Mouse (Mus musculus) MEL (cell line): ENCODE measurements at regions not wholly inside any gene's neighbourhood (a gene's known extent, or its start where the extent isn't known, plus 50 kb on each side); places are given as distances from the start of the nearest gene placed in this dataset.
A peak's percentile ranks its signal among the peaks of the same experiment; 100 is the strongest.

Experiments
- DNase-seq: peaks from one replicate; pipeline ENCODE4 v3.0.0; 2011; ENCODE audit warnings: low read depth, low spot score
- H3K27ac ChIP-seq: 2 replicates; pipeline ENCODE4 v1.5.1; 2012; ENCODE audit warnings: low read depth, mild to moderate bottlenecking, control low read depth, low read length, moderate library complexity; ENCODE audit not compliant: control insufficient read depth
- H3K27me3 ChIP-seq, 2 experiments: fragments of 150-350 bp in 1 of 2; sonication (generic) in 1 of 2; 2 replicates each; pipeline ENCODE4 v1.6.1; 2012; ENCODE audit warnings: low read length in 2 of 2, mild to moderate bottlenecking in 2 of 2, improper control_type of control experiment in 1 of 2, moderate library complexity in 1 of 2; ENCODE audit not compliant: insufficient read depth in 2 of 2, control insufficient read depth in 1 of 2
- H3K36me3 ChIP-seq, 2 experiments: 2 replicates each; pipeline ENCODE4 v1.6.1; 2012 to 2014; ENCODE audit warnings: low read length in 2 of 2, improper control_type of control experiment in 1 of 2, inconsistent platforms in 1 of 2, mild to moderate bottlenecking in 1 of 2; ENCODE audit not compliant: insufficient read depth in 2 of 2, control insufficient read depth in 1 of 2
- H3K4me1 ChIP-seq, 2 experiments: fragments of 150-350 bp in 1 of 2; sonication (generic) in 1 of 2; 2 replicates each; pipeline ENCODE4 v1.6.1; 2012; ENCODE audit warnings: low read length in 2 of 2, improper control_type of control experiment in 1 of 2, mild to moderate bottlenecking in 1 of 2; ENCODE audit not compliant: insufficient read depth in 2 of 2, control insufficient read depth in 1 of 2
- H3K4me3 ChIP-seq, 2 experiments: fragments of 150-350 bp in 1 of 2; sonication (generic) in 1 of 2; 2 replicates each; pipeline ENCODE4 v1.5.1; 2012; ENCODE audit warnings: low read depth in 2 of 2, low read length in 2 of 2, mild to moderate bottlenecking in 2 of 2, moderate library complexity in 2 of 2, control low read depth in 1 of 2, improper control_type of control experiment in 1 of 2; ENCODE audit not compliant: control insufficient read depth in 1 of 2, insufficient read depth in 1 of 2
- H3K79me2 ChIP-seq: 2 replicates; pipeline ENCODE4 v1.6.1; 2012; ENCODE audit warnings: mild to moderate bottlenecking, low read length, moderate library complexity; ENCODE audit not compliant: control insufficient read depth, poor library complexity, insufficient read depth
- H3K9ac ChIP-seq: 2 replicates; pipeline ENCODE4 v1.6.1; 2012; ENCODE audit warnings: low read depth, mild to moderate bottlenecking, control low read depth, low read length, moderate library complexity; ENCODE audit not compliant: control insufficient read depth, poor library complexity, severe bottlenecking
- H3K9me3 ChIP-seq: fragments of 150-350 bp; sonication (generic); replicated peaks from 2 replicates; pipeline ENCODE4 v1.6.1; 2012; ENCODE audit warnings: mild to moderate bottlenecking, low read length, improper control_type of control experiment, moderate library complexity; ENCODE audit not compliant: insufficient read depth
- CHD1 ChIP-seq: IDR thresholded peaks from 2 replicates; pipeline ENCODE4 v1.6.1; 2012; ENCODE audit warnings: low read depth, mild to moderate bottlenecking, inconsistent platforms, low read length, improper control_type of control experiment
- CHD2 ChIP-seq: IDR thresholded peaks from 2 replicates; pipeline ENCODE4 v1.6.1; 2011; ENCODE audit warnings: low read length, improper control_type of control experiment
- CTCF ChIP-seq, 3 experiments: IDR thresholded peaks in 2 of 3; conservative IDR thresholded peaks in 1 of 3; 2 replicates each; pipeline ENCODE4 v1.5.1; 2011 to 2012; ENCODE audit warnings: low read length in 3 of 3, low read depth in 2 of 3, mild to moderate bottlenecking in 2 of 3, improper control_type of control experiment in 1 of 3, inconsistent platforms in 1 of 3, mixed read lengths in 1 of 3, moderate library complexity in 1 of 3; ENCODE audit not compliant: control insufficient read depth in 1 of 3, insufficient read depth in 1 of 3, poor library complexity in 1 of 3, severe bottlenecking in 1 of 3
- E2F4 ChIP-seq: IDR thresholded peaks from 2 replicates; pipeline ENCODE4 v1.6.1; 2011; ENCODE audit warnings: low read depth, low read length, improper control_type of control experiment, borderline replicate concordance
- ETS1 ChIP-seq: IDR thresholded peaks from 2 replicates; pipeline ENCODE4 v1.6.1; 2012; ENCODE audit warnings: low read depth, mild to moderate bottlenecking, inconsistent platforms, low read length, improper control_type of control experiment, moderate library complexity
- GABPA ChIP-seq: IDR thresholded peaks from 2 replicates; pipeline ENCODE4 v1.6.1; 2012; ENCODE audit warnings: low read depth, mild to moderate bottlenecking, inconsistent platforms, low read length, improper control_type of control experiment, moderate library complexity
- GATA1 ChIP-seq: IDR thresholded peaks from 2 replicates; pipeline ENCODE4 v1.6.1; 2011; ENCODE audit warnings: low read depth, low read length, improper control_type of control experiment
- HCFC1 ChIP-seq: IDR thresholded peaks from 2 replicates; pipeline ENCODE4 v1.6.1; 2012; ENCODE audit warnings: low read depth, mild to moderate bottlenecking, inconsistent platforms, low read length, improper control_type of control experiment, moderate library complexity
- MAFK ChIP-seq: IDR thresholded peaks from 2 replicates; pipeline ENCODE4 v1.6.1; 2011; ENCODE audit warnings: low read depth, mild to moderate bottlenecking, low read length, improper control_type of control experiment, borderline replicate concordance
- MYB ChIP-seq: IDR thresholded peaks from 2 replicates; pipeline ENCODE4 v1.6.1; 2011; ENCODE audit warnings: mild to moderate bottlenecking, low read depth, low read length, improper control_type of control experiment
- MYC ChIP-seq: IDR thresholded peaks from 2 replicates; pipeline ENCODE4 v1.6.1; 2011; ENCODE audit warnings: low read depth, mild to moderate bottlenecking, low read length, improper control_type of control experiment, moderate library complexity
- NELFE ChIP-seq: IDR thresholded peaks from 2 replicates; pipeline ENCODE4 v1.6.1; 2011; ENCODE audit warnings: low read depth, low read length, improper control_type of control experiment
- NRF1 ChIP-seq: IDR thresholded peaks from 2 replicates; pipeline ENCODE4 v1.6.1; 2014; ENCODE audit warnings: low read depth, mild to moderate bottlenecking, inconsistent platforms, low read length, improper control_type of control experiment, moderate library complexity; ENCODE audit not compliant: poor library complexity, insufficient read depth, severe bottlenecking
- POLR2A ChIP-seq, 2 experiments: IDR thresholded peaks; 2 replicates each; pipeline ENCODE4 v1.6.1; 2011 to 2012; ENCODE audit warnings: low read length in 2 of 2, mild to moderate bottlenecking in 2 of 2, control low read depth in 1 of 2, improper control_type of control experiment in 1 of 2, low read depth in 1 of 2, moderate library complexity in 1 of 2; ENCODE audit not compliant: control insufficient read depth in 1 of 2, insufficient read depth in 1 of 2, poor library complexity in 1 of 2
- POLR2AphosphoS5 ChIP-seq: IDR thresholded peaks from 2 replicates; pipeline ENCODE4 v1.6.1; 2012; ENCODE audit warnings: low read depth, borderline replicate concordance, mild to moderate bottlenecking, inconsistent platforms, low read length, moderate library complexity, mixed read lengths
- RCOR1 ChIP-seq: IDR thresholded peaks from 2 replicates; pipeline ENCODE4 v1.6.1; 2012; ENCODE audit warnings: low read depth, mild to moderate bottlenecking, inconsistent platforms, low read length, improper control_type of control experiment
- SIN3A ChIP-seq: IDR thresholded peaks from 2 replicates; pipeline ENCODE4 v1.6.1; 2012; ENCODE audit warnings: low read length, improper control_type of control experiment, inconsistent platforms
- SMC3 ChIP-seq: IDR thresholded peaks from 2 replicates; pipeline ENCODE4 v1.6.1; 2011; ENCODE audit warnings: low read depth, low read length, improper control_type of control experiment
- TAL1 ChIP-seq: IDR thresholded peaks from 2 replicates; pipeline ENCODE4 v1.6.1; 2012; ENCODE audit warnings: mild to moderate bottlenecking, inconsistent platforms, low read length, moderate library complexity, mixed read lengths
- USF1 ChIP-seq: IDR thresholded peaks from 2 replicates; pipeline ENCODE4 v1.6.1; 2014; ENCODE audit warnings: low read depth, mild to moderate bottlenecking, inconsistent platforms, low read length, improper control_type of control experiment, moderate library complexity
- USF2 ChIP-seq, 2 experiments: IDR thresholded peaks; 2 replicates each; pipeline ENCODE4 v1.6.1; 2011 to 2012; ENCODE audit warnings: improper control_type of control experiment in 2 of 2, low read length in 2 of 2, borderline replicate concordance in 1 of 2, inconsistent platforms in 1 of 2, low read depth in 1 of 2, mild to moderate bottlenecking in 1 of 2; ENCODE audit not compliant: insufficient read depth in 1 of 2
- ZKSCAN1 ChIP-seq: IDR thresholded peaks from 2 replicates; pipeline ENCODE4 v1.6.1; 2012; ENCODE audit warnings: low read depth, mild to moderate bottlenecking, inconsistent platforms, low read length, improper control_type of control experiment, moderate library complexity

- TF ChIP-seq MYC (no peak), GABPA (no peak), POLR2AphosphoS5 (no peak), CHD2 (no peak), SMC3 (peak; percentile 89)
Measured at GRCm38 (mm10) chr6:31032980-31033608, 74.2 kb upstream of the Klf14 start (continued).

DNA sequence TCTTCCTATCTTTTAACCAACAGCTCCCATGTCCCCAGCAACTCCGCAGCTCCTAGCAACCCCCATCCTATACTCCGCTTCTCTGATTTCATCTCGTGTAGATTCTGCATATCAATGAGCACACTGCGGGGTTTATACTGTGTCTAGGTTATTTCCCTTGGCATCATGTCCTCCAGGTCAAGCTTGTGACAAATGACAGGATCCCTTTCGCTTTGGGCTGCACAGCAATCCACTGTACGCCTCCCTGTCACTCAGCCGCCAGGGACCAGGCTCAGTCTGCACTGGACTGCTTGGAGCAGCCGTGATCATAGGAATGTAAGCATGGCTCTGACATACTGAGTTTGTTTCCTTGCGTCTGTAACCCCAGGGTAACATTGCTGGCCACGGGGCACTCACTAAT is 75.9 kb upstream of the Klf14 start:
- Histone ChIP-seq H3K36me3 (peaks cover 0 to 4% of the 10 kb centered on the region in 2 experiments; a peak in 1 of 4 replicates), H3K9me3 (no peaks in the 10 kb centered on the region), H3K4me3 (no peak overlapping the region), H3K9ac (no peak overlapping the region), H3K4me1 (peaks cover 0 to 9% of the 10 kb centered on the region in 2 experiments; a peak in 1 of 4 replicates), H3K27me3 (peaks cover 0 to 1% of the 10 kb centered on the region in 2 experiments; a peak in 2 of 4 replicates), H3K27ac (no peak overlapping the region), H3K79me2 (no peaks in the 10 kb centered on the region)
- no peak for DNase-seq
- TF ChIP-seq ZKSCAN1, result no peak
- no peak for TF ChIP-seq SMC3

GRCm38 (mm10) chr6:31037801-31038395 is 79.0 kb upstream of the Klf14 start:
- peak overlapping the region; percentile 18 to 31; a peak in 2 of 4 replicates for H3K4me3 ChIP-seq
- no peaks in the 10 kb centered on the region for H3K9me3 ChIP-seq
- no peaks in the 10 kb centered on the region for H3K79me2 ChIP-seq
- peaks cover 0 to 4% of the 10 kb centered on the region in 2 experiments; a peak in 1 of 4 replicates for H3K36me3 ChIP-seq
- DNase-seq, result no peak
- no peak overlapping the region for H3K27ac ChIP-seq
- peaks cover 0 to 3% of the 10 kb centered on the region in 2 experiments for H3K27me3 ChIP-seq
- peaks cover 0 to 6% of the 10 kb centered on the region in 2 experiments; a peak in 1 of 4 replicates for H3K4me1 ChIP-seq
- TF ChIP-seq MYB (no peak), POLR2AphosphoS5 (no peak), USF2 (IDR thresholded peaks at IDR 0.05; ENCODE audit: borderline replicate concordance in 1 of 2, insufficient read depth in 1 of 2, low read depth in 1 of 2, low read length in 2 of 2) (no peak), RCOR1 (no peak), NRF1 (no peak), SIN3A (no peak), TAL1 (no peak), NELFE (no peak), CTCF (IDR thresholded peaks at IDR 0.05 in 2 of 3, conservative IDR thresholded peaks at IDR 0.05 in 1 of 3; ENCODE audit: control insufficient read depth in 1 of 3, insufficient read depth in 1 of 3, low read depth in 2 of 3, low read length in 3 of 3, poor library complexity in 1 of 3, severe bottlenecking in 1 of 3) (no peak), MYC (no peak), MAFK (no peak), GATA1 (no peak), SMC3 (no peak), E2F4 (no peak), ETS1 (no peak), HCFC1 (no peak), CHD1 (no peak), POLR2A (IDR thresholded peaks at IDR 0.05; ENCODE audit: control insufficient read depth in 1 of 2, insufficient read depth in 1 of 2, low read depth in 1 of 2, low read length in 2 of 2, poor library complexity in 1 of 2) (no peak), USF1 (no peak)
- H3K9ac ChIP-seq, result no peak overlapping the region
